Mouse (Mus musculus) kidney, postnatal 0 days (tissue): ENCODE results near the gene Fnip2. TPM values are rescaled to one million over a fixed set of nuclear protein-coding genes. Genes with fewer than 3 reads are reported as not detected.

Experiments
- ATAC-seq: fragments of 200-750 bp; cut with Nextera tagmentation; replicated peaks from 2 replicates; pipeline ENCODE4 v1.8.0; 2017; ENCODE audit warnings: low read depth, moderate number of reproducible peaks, moderate TSS enrichment, moderate library complexity; ENCODE audit not compliant: low FRiP score
- DNase-seq: peaks from one replicate; pipeline ENCODE4 v3.0.0-alpha.2; 2016; ENCODE audit warnings: low spot score
- H3K27ac ChIP-seq: fragments of 300-500 bp; sonication (generic); 2 replicates; pipeline ENCODE4 v1.5.1; 2014; ENCODE audit warnings: mild to moderate bottlenecking
- H3K27me3 ChIP-seq: fragments of 300-500 bp; sonication (generic); 2 replicates; pipeline ENCODE4 v1.6.1; 2014; ENCODE audit warnings: low read length, mixed read lengths; ENCODE audit not compliant: insufficient read depth
- H3K36me3 ChIP-seq: fragments of 300-500 bp; sonication (generic); 2 replicates; pipeline ENCODE4 v1.6.1; 2014; ENCODE audit warnings: low read length, mixed read lengths; ENCODE audit not compliant: insufficient read depth
- H3K4me1 ChIP-seq: fragments of 300-500 bp; sonication (generic); replicated peaks from 2 replicates; pipeline ENCODE4 v1.6.1; 2014; ENCODE audit warnings: antibody characterized with exemption, low read length, mixed read lengths; ENCODE audit not compliant: insufficient read depth
- H3K4me2 ChIP-seq: fragments of 300-500 bp; sonication (generic); 2 replicates; pipeline ENCODE4 v1.6.1; 2014; ENCODE audit warnings: mild to moderate bottlenecking, low read length, moderate library complexity, mixed read lengths
- H3K4me3 ChIP-seq: fragments of 300-500 bp; sonication (generic); replicated peaks from 2 replicates; pipeline ENCODE4 v1.5.1; 2014; ENCODE audit warnings: low read depth, low read length
- H3K9ac ChIP-seq: fragments of 300-500 bp; sonication (generic); 2 replicates; pipeline ENCODE4 v1.6.1; 2014; ENCODE audit warnings: low read depth, low read length
- H3K9me3 ChIP-seq: fragments of 300-500 bp; sonication (generic); replicated peaks from 2 replicates; pipeline ENCODE4 v1.6.1; 2016; ENCODE audit warnings: low read length, inconsistent platforms, mixed read lengths
- CTCF ChIP-seq: IDR thresholded peaks from 2 replicates; pipeline ENCODE4 v1.5.1; 2016; ENCODE audit warnings: antibody characterized with exemption, low read depth, mild to moderate bottlenecking, moderate library complexity
- WGBS: fragments of 180-500 bp; shearing (Covaris S2); extraction: QIAGEN DNeasy Blood & Tissue Kit; methylation state at CpG from one replicate; pipeline ENCODE4 v1.1.7; 2014; 5-methylcytosine and 5-hydroxymethylcytosine counted together
- polyA plus RNA-seq: library from polyadenylated mRNA; unstranded; fragments of >200 nt; fragmentation: Nextera tagmentation; extraction: Ambion mirVana; gene quantifications from 2 replicates; pipeline ENCODE4 v1.2.1, GENCODE M21; 2015

Fnip2 gene
- polyA plus RNA-seq, 1 experiment from 2014 or later = 4.4 TPM

DNA sequence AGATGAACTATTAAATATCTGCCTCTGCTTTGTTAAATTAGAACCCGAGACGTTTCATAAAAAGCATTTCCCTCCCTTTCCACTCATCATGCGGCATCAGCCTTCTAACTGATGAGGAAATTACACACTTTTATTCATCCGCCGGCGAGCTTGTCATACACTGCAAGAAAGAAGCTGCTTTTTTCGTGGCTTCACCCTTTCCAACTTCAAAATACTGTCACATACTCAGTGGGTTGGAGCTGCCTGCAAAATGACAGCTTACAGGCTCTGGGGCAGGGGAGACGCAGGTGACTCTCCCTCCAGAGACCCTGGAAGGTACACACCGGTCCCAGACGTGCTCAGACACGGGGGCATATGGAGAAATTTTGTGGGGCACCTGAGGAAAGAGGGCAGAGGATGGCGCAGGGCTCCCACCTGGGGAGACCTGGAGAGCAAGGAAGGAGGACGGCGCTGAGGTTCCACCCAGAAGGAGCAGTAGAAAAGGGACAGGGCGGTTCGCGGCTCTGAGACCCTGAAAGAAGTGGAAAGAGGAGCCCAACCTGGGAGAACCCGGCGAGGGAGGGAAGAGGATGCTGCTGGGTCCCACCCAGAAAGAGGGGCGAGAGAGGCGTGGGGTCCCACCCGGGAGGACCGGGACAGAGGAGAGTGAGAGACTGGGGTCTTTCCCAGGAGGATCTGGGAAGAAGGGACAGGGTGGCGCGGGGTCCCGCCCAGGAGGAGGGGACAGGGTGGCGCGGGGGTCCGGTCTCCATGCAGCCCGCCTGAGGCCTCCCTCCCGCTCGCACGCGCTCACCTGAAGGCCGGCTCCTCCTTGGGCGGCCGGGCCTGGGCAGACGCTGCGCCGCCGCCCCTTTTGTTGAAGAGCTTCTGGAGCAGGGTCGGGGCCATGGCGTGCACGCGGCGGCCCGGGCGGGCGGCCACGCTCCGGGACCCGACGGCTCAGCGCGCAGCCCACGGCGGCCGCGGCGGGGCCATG, 592 bp downstream of the Fnip2 start:
- DNase-seq (peak; percentile 38), ATAC-seq (peak; percentile 70; the same call in 1 of the 2 replicates)
- H3K4me1 ChIP-seq = peaks cover 6% of the 10 kb centered on the region; the same call in 1 of the 2 replicates

DNA sequence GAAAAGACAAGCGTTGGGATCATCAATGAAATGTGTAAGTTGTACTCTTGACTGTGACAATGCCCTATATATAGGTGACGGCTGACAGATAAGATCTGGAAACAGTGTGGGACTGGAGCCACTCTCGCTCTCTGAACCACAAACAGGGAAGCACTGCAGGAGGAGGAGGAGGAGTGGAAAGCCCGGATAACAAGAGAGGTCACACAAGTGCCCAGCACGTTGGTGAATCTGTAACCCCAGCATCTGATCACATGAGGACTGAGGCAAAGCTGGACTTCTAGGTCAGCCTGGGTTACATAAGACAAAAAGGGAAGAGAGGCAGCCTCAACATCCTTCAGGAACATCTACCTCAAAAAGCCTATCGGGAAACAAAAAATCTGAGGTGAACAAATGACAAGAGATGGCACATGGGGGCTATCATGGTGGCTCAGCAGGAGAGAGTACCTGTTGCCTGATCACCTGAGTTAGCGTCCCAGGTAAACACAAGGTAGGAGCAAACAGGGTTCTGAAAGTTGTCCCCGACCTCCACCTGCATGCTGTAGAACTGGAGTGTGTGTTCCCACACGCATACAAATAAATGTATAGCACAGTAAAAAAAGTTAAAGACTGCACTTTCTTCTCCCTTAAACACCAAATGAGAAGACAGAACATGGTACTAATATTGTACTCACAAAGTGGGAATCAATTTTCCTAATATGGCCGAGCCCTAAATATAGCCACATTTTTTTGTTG, 2.6 kb downstream of the Fnip2 start:
- Histone ChIP-seq H3K9ac (no peak overlapping the region), H3K36me3 (no peaks in the 10 kb centered on the region), H3K4me3 (no peak overlapping the region), H3K27me3 (no peaks in the 10 kb centered on the region), H3K27ac (no peak overlapping the region), H3K9me3 (no peaks in the 10 kb centered on the region), H3K4me1 (peaks cover 9% of the 10 kb centered on the region; the same call in 1 of the 2 replicates), H3K4me2 (no peak overlapping the region)
- DNase-seq = no peak
- TF ChIP-seq CTCF = no peak
- no peak for ATAC-seq
- 73% methylated on average over 10 of the region's 10 CpGs for WGBS

More for the DNA sequence above, 592 bp downstream of the Fnip2 start:
- Histone ChIP-seq H3K4me3 (peak overlapping the region; percentile 81), H3K27me3 (no peaks in the 10 kb centered on the region), H3K36me3 (no peaks in the 10 kb centered on the region), H3K4me2 (peak overlapping the region; percentile 89), H3K9ac (peak overlapping the region; percentile 82), H3K27ac (peak overlapping the region; percentile 87), H3K9me3 (no peaks in the 10 kb centered on the region)
- TF ChIP-seq CTCF = no peak
- 3% methylated on average over 52 of the region's 60 CpGs for WGBS

DNA sequence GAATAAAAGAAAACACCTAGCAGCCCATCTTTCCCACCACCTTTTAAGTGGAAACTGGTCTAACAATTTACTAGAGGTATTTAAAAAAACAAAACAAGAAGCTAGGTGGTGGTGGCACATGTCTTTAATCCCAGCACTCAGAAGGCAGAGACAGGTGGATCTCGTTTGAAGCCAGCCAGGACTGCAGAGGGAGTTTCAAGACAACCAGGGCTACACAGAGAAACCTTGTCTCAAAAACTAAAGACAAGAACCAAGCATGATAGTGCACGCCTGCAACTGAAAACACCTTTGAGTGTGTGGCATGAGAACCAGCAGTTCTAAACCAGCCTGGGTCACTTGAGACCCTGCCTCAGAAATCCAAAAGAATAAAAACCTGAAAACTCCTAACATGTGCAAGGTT, 4.1 kb downstream of the Fnip2 start:
- Histone ChIP-seq H3K4me3 (no peak overlapping the region), H3K36me3 (no peaks in the 10 kb centered on the region), H3K27me3 (no peaks in the 10 kb centered on the region), H3K27ac (no peak overlapping the region), H3K9me3 (no peaks in the 10 kb centered on the region), H3K4me1 (peaks cover 14% of the 10 kb centered on the region; the same call in 1 of the 2 replicates), H3K4me2 (no peak overlapping the region), H3K9ac (no peak overlapping the region)
- WGBS = 79% methylated on average over 2 of the region's 2 CpGs
- no peak for ATAC-seq
- TF ChIP-seq CTCF = no peak
- no peak for DNase-seq

DNA sequence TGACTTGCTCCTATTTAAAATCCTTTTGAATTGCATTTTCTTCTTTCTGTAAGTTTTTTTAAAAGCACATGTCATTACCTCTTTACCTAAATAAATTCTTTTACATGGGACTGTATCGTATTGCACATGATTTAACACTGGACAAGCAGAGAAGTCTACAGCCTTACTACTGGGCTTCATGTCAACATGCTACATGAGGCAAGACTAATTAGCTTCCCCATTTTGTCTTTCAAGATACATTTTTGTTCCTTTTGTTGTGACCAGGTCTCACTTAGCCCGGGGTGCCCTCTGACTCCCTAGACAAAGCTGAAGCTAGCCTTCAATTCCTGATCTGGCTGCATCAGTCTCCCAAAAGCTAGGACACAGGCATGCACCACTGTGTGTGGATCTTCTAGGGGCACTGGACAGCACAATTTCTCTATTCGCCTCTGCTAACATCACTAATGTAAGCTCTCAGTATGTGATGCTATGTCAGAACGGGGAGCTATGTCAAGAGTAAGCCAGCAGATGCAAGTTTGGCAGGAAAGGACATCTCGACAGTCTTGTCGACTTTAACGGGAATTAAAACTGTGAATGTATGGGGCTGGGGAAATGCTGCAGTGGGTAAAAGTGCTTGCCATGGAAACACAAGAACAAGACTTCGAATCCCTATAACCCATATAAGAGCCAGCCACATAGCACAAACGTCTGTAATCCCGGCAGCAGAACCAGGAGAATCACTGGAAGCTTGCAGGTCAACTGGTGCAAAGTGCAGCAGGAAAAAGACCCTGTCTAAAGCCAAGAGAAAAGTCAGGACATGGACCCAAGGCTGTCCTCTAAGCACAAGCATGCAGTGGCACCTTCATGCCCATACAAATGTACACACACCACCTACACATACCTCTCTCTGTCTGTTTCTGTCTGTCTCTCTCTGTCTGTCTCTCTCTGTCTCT, 5.5 kb downstream of the Fnip2 start:
- DNase-seq (no peak), ATAC-seq (no peak)
- WGBS = 80% methylated on average over 10 of the region's 10 CpGs
- no peak overlapping the region for H3K4me3 ChIP-seq
- H3K4me1 ChIP-seq = peaks cover 14% of the 10 kb centered on the region; the same call in 1 of the 2 replicates
- TF ChIP-seq CTCF = no peak
- H3K27ac ChIP-seq = 0 out of 2 replicates have a peak overlapping the region, but pooled peaks have one; percentile 13
- no peak overlapping the region for H3K4me2 ChIP-seq
- H3K36me3 ChIP-seq = no peaks in the 10 kb centered on the region
- 0 out of 2 replicates have a peak overlapping the region, but pooled peaks have one; percentile 8 for H3K9ac ChIP-seq
- H3K9me3 ChIP-seq = no peaks in the 10 kb centered on the region
- H3K27me3 ChIP-seq = no peaks in the 10 kb centered on the region

DNA sequence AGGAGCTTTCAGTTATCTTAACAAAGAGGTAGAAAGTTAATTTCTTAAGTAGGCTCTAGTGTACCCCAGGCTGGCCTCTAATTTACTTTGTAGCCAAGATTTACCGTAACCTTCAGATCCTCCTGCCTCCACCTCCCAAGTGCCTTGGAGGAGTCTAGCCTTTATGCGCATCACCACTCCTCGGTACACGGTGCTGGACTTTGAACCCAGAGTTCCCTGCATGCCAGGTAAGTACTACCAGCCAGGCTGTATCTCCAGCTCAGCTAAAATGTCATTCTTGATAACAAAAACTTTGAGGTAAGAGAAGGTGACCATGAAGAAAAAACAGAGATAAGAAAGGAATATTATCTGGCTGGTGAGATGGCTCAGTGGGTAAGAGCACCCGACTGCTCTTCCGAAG, 7.0 kb downstream of the Fnip2 start:
- Histone ChIP-seq H3K27me3 (no peaks in the 10 kb centered on the region), H3K36me3 (no peaks in the 10 kb centered on the region), H3K4me2 (no peak overlapping the region), H3K4me3 (no peak overlapping the region), H3K4me1 (0 out of 2 replicates have a peak, but pooled peaks cover 8% of the 10 kb centered on the region), H3K9me3 (no peaks in the 10 kb centered on the region), H3K27ac (no peak overlapping the region), H3K9ac (no peak overlapping the region)
- DNase-seq (no peak), ATAC-seq (no peak)
- WGBS = 92% methylated on average over 6 of the region's 6 CpGs
- no peak for TF ChIP-seq CTCF
